Mouse (Mus musculus) forebrain, embryonic 16.5 days (tissue): ENCODE results near the gene Prkar1b. TPM values are rescaled to one million over a fixed set of nuclear protein-coding genes. Genes with fewer than 3 reads are reported as not detected.

Experiments used
- ATAC-seq: fragments of 200-750 bp; cut with Nextera tagmentation; 2 replicates; pipeline ENCODE4 v1.8.0; 2017; ENCODE audit warnings: mild to moderate bottlenecking, moderate library complexity
- H3K27ac ChIP-seq: fragments of 300-500 bp; sonication (generic); 2 replicates; pipeline ENCODE4 v1.5.1; 2014; ENCODE audit warnings: low read length, control low read depth
- H3K27me3 ChIP-seq: fragments of 300-500 bp; sonication (generic); replicated peaks from 2 replicates; pipeline ENCODE4 v1.6.1; 2014; ENCODE audit warnings: low read length; ENCODE audit not compliant: control insufficient read depth, insufficient read depth
- H3K36me3 ChIP-seq: fragments of 300-500 bp; sonication (generic); 2 replicates; pipeline ENCODE4 v1.6.1; 2014; ENCODE audit not compliant: control insufficient read depth, insufficient read depth
- H3K4me1 ChIP-seq: fragments of 300-500 bp; sonication (generic); replicated peaks from 2 replicates; pipeline ENCODE4 v1.6.1; 2014; ENCODE audit warnings: low read length; ENCODE audit not compliant: control insufficient read depth, insufficient read depth
- H3K4me2 ChIP-seq: fragments of 300-500 bp; sonication (generic); 2 replicates; pipeline ENCODE4 v1.6.1; 2014; ENCODE audit warnings: mild to moderate bottlenecking, low read length, control low read depth
- H3K4me3 ChIP-seq: fragments of 300-500 bp; sonication (generic); replicated peaks from 2 replicates; pipeline ENCODE4 v1.5.1; 2014; ENCODE audit warnings: mild to moderate bottlenecking, low read length, control low read depth
- H3K9ac ChIP-seq: fragments of 300-500 bp; sonication (generic); replicated peaks from 2 replicates; pipeline ENCODE4 v1.6.1; 2014; ENCODE audit warnings: low read depth, low read length, control low read depth
- H3K9me3 ChIP-seq: fragments of 300-500 bp; sonication (generic); 2 replicates; pipeline ENCODE4 v1.6.1; 2016; ENCODE audit warnings: low read length; ENCODE audit not compliant: control insufficient read depth
- WGBS: fragments of 180-500 bp; shearing (Covaris S2); extraction: QIAGEN DNeasy Blood & Tissue Kit; methylation state at CpG from one replicate; pipeline ENCODE4 v1.1.7; 2014; 5-methylcytosine and 5-hydroxymethylcytosine counted together
- polyA plus RNA-seq: library from polyadenylated mRNA; unstranded; fragments of >200 nt; fragmentation: Nextera tagmentation; extraction: Ambion mirVana; gene quantifications from 2 replicates; pipeline ENCODE4 v1.2.1, GENCODE M21; 2015

Prkar1b gene
- polyA plus RNA-seq, 1 experiment from 2014 or later: 245 TPM

DNA sequence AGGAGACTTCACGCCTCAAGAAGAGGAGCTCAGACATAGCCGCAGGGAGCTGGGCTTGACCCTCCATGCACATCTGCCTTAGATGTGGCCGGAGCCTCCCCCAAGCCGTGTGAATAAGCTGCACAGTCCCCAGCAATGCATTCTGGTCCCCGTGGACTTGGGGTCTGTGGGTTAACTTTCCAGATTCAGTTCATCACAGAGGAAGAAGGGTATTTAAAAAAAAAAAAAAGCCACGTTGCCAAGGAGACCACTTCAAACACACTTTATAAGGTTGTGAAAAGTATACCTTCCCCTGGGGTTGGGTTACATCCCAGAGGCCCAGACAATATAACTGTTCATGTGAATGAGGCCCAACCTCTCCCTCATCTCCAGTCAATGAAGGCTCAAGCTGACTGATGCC lies 115.1 kb downstream of the Prkar1b start:
- Histone ChIP-seq H3K36me3 (no peaks in the 10 kb centered on the region), H3K4me2 (no peak overlapping the region), H3K9ac (no peak overlapping the region), H3K27ac (no peak overlapping the region), H3K9me3 (no peaks in the 10 kb centered on the region), H3K4me1 (peaks cover 10% of the 10 kb centered on the region), H3K4me3 (no peak overlapping the region), H3K27me3 (no peaks in the 10 kb centered on the region)
- 62% methylated on average over 6 of the region's 6 CpGs for WGBS
- no peak for ATAC-seq

- no peaks in the 10 kb centered on the region for H3K27me3 ChIP-seq
- H3K4me2 ChIP-seq: no peak overlapping the region
- H3K4me3 ChIP-seq: no peak overlapping the region
- H3K27ac ChIP-seq: peak overlapping the region; percentile 1; the same call in 1 of the 2 replicates
- H3K9ac ChIP-seq: no peak overlapping the region
- H3K4me1 ChIP-seq: peaks cover 10% of the 10 kb centered on the region
- H3K36me3 ChIP-seq: no peaks in the 10 kb centered on the region
- 33% methylated on average over 14 of the region's 14 CpGs for WGBS
- H3K9me3 ChIP-seq: no peaks in the 10 kb centered on the region
- ATAC-seq: peak; percentile 47
These were observed 116.1 kb downstream of the Prkar1b start for GRCm38 (mm10) chr5:139033406-139034317.

DNA sequence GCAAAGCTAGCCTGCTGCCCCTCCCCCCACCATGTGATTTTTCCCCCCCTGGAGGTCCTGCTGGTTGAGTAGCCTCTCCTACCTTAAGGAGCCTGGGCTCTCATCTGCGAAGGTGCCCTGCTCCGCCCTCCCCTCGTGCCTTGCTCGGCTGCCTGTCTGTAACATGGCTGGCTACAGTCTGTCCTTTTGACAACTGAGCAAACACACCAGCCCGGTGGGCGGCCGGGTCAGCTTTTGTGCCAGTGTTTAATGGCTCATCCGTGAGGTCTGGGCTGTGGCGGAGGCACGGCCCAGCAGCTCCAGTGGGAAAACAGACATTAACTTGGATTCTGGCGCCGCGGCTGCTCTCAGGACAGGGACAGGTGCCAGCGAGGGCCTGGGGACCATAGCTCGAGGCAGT lies 122.2 kb downstream of the Prkar1b start:
- Histone ChIP-seq H3K9ac (no peak overlapping the region), H3K4me2 (no peak overlapping the region), H3K27ac (no peak overlapping the region), H3K4me3 (no peak overlapping the region), H3K27me3 (no peaks in the 10 kb centered on the region), H3K36me3 (no peaks in the 10 kb centered on the region), H3K4me1 (peaks cover 4% of the 10 kb centered on the region; the same call in 1 of the 2 replicates), H3K9me3 (no peaks in the 10 kb centered on the region)
- ATAC-seq: no peak
- 35% methylated on average over 15 of the region's 15 CpGs for WGBS

DNA sequence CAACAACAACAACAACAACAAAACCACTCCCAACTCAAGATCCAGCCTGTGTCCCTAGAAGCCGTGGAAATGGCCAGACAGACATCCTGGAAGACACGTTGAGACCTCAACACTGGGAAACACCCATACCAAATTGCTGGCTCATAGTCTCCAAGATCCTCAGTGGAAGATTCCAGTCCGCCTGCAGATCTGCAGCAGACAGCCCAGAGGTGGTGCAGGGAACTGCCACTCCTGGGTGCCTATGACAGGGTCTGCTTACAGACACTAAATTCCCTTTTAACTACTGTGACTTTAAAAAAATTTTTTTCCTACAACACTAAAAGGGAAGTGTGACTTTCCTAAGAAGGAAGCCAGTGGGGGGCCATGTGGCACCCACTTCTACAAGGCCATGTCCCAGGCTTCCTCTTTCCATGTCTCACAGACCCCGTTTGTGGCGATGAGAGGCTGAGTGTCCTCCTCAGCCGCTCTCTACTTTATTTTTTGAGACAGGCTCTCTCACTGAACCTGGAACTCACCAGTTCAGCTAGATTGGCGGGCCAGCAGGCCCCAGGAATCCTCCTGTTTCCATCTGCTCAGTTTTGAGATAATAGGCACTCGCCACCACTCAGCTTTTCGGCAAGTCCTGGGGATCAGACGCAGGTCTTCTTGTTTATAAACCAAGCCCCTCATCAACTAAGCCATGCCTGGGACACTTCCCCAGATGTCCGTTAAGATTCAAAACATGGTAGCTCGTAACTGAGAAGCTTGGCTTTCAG lies 125.3 kb downstream of the Prkar1b start:
- no peak overlapping the region for H3K9ac ChIP-seq
- H3K27me3 ChIP-seq: no peaks in the 10 kb centered on the region
- peaks cover 4% of the 10 kb centered on the region; the same call in 1 of the 2 replicates for H3K4me1 ChIP-seq
- 80% methylated on average over 12 of the region's 12 CpGs for WGBS
- H3K36me3 ChIP-seq: no peaks in the 10 kb centered on the region
- no peaks in the 10 kb centered on the region for H3K9me3 ChIP-seq
- H3K27ac ChIP-seq: no peak overlapping the region
- H3K4me2 ChIP-seq: no peak overlapping the region
- H3K4me3 ChIP-seq: no peak overlapping the region
- ATAC-seq: no peak

DNA sequence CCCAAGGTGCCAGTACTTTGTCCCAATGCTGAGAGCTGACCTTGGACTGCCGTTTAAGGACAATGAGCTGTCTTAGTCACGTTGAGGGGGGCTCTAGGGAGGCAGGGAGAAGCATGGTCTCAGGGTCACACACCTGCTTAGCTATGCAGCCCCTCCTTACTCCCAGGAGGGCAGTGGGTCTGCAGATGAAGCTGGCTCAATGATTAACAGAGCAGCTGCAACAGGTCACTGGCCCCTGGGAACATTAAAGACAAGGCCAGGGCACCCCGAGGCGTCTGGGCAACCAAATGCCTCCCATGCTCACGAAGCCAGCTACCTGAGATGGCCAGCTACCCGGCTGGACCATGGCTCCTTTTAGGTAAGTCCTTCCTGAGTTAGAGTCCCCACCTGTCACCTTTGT lies 129.2 kb downstream of the Prkar1b start:
- WGBS: 82% methylated on average over 6 of the region's 6 CpGs
- H3K9me3 ChIP-seq: no peaks in the 10 kb centered on the region
- ATAC-seq: no peak
- H3K36me3 ChIP-seq: peaks cover 5% of the 10 kb centered on the region; the same call in 1 of the 2 replicates
- H3K4me3 ChIP-seq: no peak overlapping the region
- no peaks in the 10 kb centered on the region for H3K4me1 ChIP-seq
- no peak overlapping the region for H3K27ac ChIP-seq
- H3K27me3 ChIP-seq: no peaks in the 10 kb centered on the region
- no peak overlapping the region for H3K4me2 ChIP-seq
- H3K9ac ChIP-seq: no peak overlapping the region

- peaks cover 5% of the 10 kb centered on the region; the same call in 1 of the 2 replicates for H3K36me3 ChIP-seq
- no peak overlapping the region for H3K27ac ChIP-seq
- H3K4me3 ChIP-seq: no peak overlapping the region
- H3K9ac ChIP-seq: no peak overlapping the region
- no peak overlapping the region for H3K4me2 ChIP-seq
- WGBS: 88% methylated on average over 15 of the region's 15 CpGs
- ATAC-seq: no peak
- no peaks in the 10 kb centered on the region for H3K27me3 ChIP-seq
- H3K4me1 ChIP-seq: no peaks in the 10 kb centered on the region
- H3K9me3 ChIP-seq: no peaks in the 10 kb centered on the region
These were observed 132.3 kb downstream of the Prkar1b start for GRCm38 (mm10) chr5:139017371-139018124.

DNA sequence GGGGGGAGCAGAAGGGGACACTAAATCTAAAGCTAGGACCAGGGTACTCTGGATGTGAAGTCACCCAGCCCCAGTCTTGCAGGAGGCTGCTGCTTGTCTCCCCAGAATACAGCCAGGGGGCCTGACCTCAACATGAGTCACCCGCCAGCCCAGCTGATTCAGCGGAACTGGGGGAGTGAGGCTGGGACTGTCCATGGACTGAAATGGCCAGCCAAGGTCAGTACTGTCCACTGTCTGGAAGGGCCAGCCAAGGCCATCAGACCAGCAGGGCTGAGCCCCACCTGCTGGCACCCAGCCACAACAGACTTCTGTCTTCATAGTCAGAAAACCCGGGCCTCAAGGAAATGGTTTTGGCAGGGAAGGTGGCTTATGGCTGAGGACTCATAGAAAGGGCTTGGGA lies 134.7 kb downstream of the Prkar1b start:
- no peak for ATAC-seq
- no peak overlapping the region for H3K27ac ChIP-seq
- H3K4me2 ChIP-seq: no peak overlapping the region
- H3K9me3 ChIP-seq: no peaks in the 10 kb centered on the region
- H3K4me1 ChIP-seq: no peaks in the 10 kb centered on the region
- no peak overlapping the region for H3K4me3 ChIP-seq
- H3K9ac ChIP-seq: no peak overlapping the region
- WGBS: 56% methylated on average over 3 of the region's 3 CpGs
- peaks cover 5% of the 10 kb centered on the region; the same call in 1 of the 2 replicates for H3K36me3 ChIP-seq
- H3K27me3 ChIP-seq: no peaks in the 10 kb centered on the region

GRCm38 (mm10) chr5:139010649-139011048 lies 139.2 kb downstream of the Prkar1b start:
- no peak overlapping the region for H3K4me3 ChIP-seq
- no peak overlapping the region for H3K4me2 ChIP-seq
- no peaks in the 10 kb centered on the region for H3K4me1 ChIP-seq
- no peaks in the 10 kb centered on the region for H3K9me3 ChIP-seq
- H3K27ac ChIP-seq: no peak overlapping the region
- H3K36me3 ChIP-seq: no peaks in the 10 kb centered on the region
- no peak for ATAC-seq
- no peaks in the 10 kb centered on the region for H3K27me3 ChIP-seq
- 68% methylated on average over 2 of the region's 2 CpGs for WGBS
- no peak overlapping the region for H3K9ac ChIP-seq
